Mouse (Mus musculus) liver, adult 2 months (tissue): ENCODE measurements at regions not wholly inside any gene's neighbourhood (a gene's known extent, or its start where the extent isn't known, plus 50 kb on each side); places are given as distances from the start of the nearest gene placed in this dataset.

Experiments used
- DNase-seq: peaks from one replicate; pipeline ENCODE4 v3.0.0-alpha.2; 2011; ENCODE audit warnings: low read depth, low spot score; ENCODE audit errors: extremely low read depth
- H3K27ac ChIP-seq: fragments of 200-500 bp; replicated peaks from 2 replicates; pipeline ENCODE4 v1.5.1; 2012; ENCODE audit warnings: low read depth, mild to moderate bottlenecking, control low read depth, inconsistent platforms, low read length; ENCODE audit not compliant: insufficient read depth
- H3K27me3 ChIP-seq: fragments of 200-500 bp; 2 replicates; pipeline ENCODE4 v1.6.1; 2012; ENCODE audit warnings: mild to moderate bottlenecking, moderate library complexity, low read length, inconsistent platforms; ENCODE audit not compliant: control insufficient read depth, insufficient read depth
- H3K36me3 ChIP-seq: fragments of 200-500 bp; 2 replicates; pipeline ENCODE4 v1.6.1; 2012; ENCODE audit warnings: low read length, inconsistent platforms; ENCODE audit not compliant: control insufficient read depth, insufficient read depth
- H3K4me1 ChIP-seq: fragments of 200-500 bp; 2 replicates; pipeline ENCODE4 v1.6.1; 2011; ENCODE audit warnings: low read length; ENCODE audit not compliant: control insufficient read depth, insufficient read depth
- H3K4me3 ChIP-seq: fragments of 200-500 bp; 2 replicates; pipeline ENCODE4 v1.5.1; 2011; ENCODE audit warnings: low read depth, mild to moderate bottlenecking, control low read depth, low read length, moderate library complexity; ENCODE audit not compliant: insufficient read depth
- H3K79me2 ChIP-seq: fragments of 200-500 bp; 2 replicates; pipeline ENCODE4 v1.6.1; 2012; ENCODE audit warnings: inconsistent platforms, mild to moderate bottlenecking, low read length, moderate library complexity; ENCODE audit not compliant: control insufficient read depth, insufficient read depth
- H3K9ac ChIP-seq: fragments of 200-500 bp; 2 replicates; pipeline ENCODE4 v1.6.1; 2012; ENCODE audit warnings: low read depth, mild to moderate bottlenecking, control low read depth, inconsistent platforms, low read length
- CTCF ChIP-seq: fragments of 200-500 bp; IDR thresholded peaks from 2 replicates; pipeline ENCODE4 v1.5.1; 2011; ENCODE audit warnings: low read depth, low read length, control low read depth
- POLR2A ChIP-seq: fragments of 200-500 bp; IDR thresholded peaks from 2 replicates; pipeline ENCODE4 v1.6.1; 2011; ENCODE audit warnings: low read length, control low read depth; ENCODE audit not compliant: insufficient read depth; ENCODE audit errors: extremely low read depth
- whole genome bisulfite sequencing: fragments of 180-500 bp; shearing (Covaris S2); methylation state at CpG from one replicate; pipeline ENCODE4 v1.1.7; 2018; 5-methylcytosine and 5-hydroxymethylcytosine counted together

- no peaks in the 10 kb centered on the region for H3K36me3 ChIP-seq
- TF ChIP-seq POLR2A, result no peak
- no peak for TF ChIP-seq CTCF
- no peaks in the 10 kb centered on the region for H3K27me3 ChIP-seq
- no peak overlapping the region for H3K9ac ChIP-seq
- DNase-seq, result peak; percentile 8
- no peaks in the 10 kb centered on the region for H3K4me1 ChIP-seq
- WGBS, result 72% methylated on average over 10 of the region's 10 CpGs
- H3K27ac ChIP-seq, result no peak overlapping the region
- no peaks in the 10 kb centered on the region for H3K79me2 ChIP-seq
- no peak overlapping the region for H3K4me3 ChIP-seq
These were observed 275.1 kb downstream of the Cps1 start for GRCm38 (mm10) chr1:67397757-67398446.

- Histone ChIP-seq H3K4me1 (no peaks in the 10 kb centered on the region), H3K27ac (no peak overlapping the region), H3K79me2 (no peaks in the 10 kb centered on the region), H3K4me3 (no peak overlapping the region), H3K9ac (no peak overlapping the region), H3K27me3 (no peaks in the 10 kb centered on the region), H3K36me3 (no peaks in the 10 kb centered on the region)
- WGBS, result 76% methylated on average over 6 of the region's 6 CpGs
- no peak for DNase-seq
- no peak for TF ChIP-seq POLR2A
- TF ChIP-seq CTCF, result no peak
These were observed 286.7 kb downstream of the Cps1 start for GRCm38 (mm10) chr1:67409531-67409930.

GRCm38 (mm10) chr1:67417196-67417595 lies 294.4 kb downstream of the Cps1 start:
- no peaks in the 10 kb centered on the region for H3K4me1 ChIP-seq
- DNase-seq, result no peak
- TF ChIP-seq CTCF, result no peak

GRCm38 (mm10) chr1:67428398-67428797 lies 305.6 kb downstream of the Cps1 start:
- Histone ChIP-seq H3K4me1 (no peaks in the 10 kb centered on the region), H3K27ac (no peak overlapping the region), H3K9ac (no peak overlapping the region), H3K27me3 (no peaks in the 10 kb centered on the region), H3K4me3 (no peak overlapping the region), H3K36me3 (no peaks in the 10 kb centered on the region), H3K79me2 (no peaks in the 10 kb centered on the region)
- WGBS, result 60% methylated on average over 3 of the region's 3 CpGs
- DNase-seq, result no peak
- TF ChIP-seq POLR2A, result no peak

More at GRCm38 (mm10) chr1:67417196-67417595, 294.4 kb downstream of the Cps1 start:
- no peaks in the 10 kb centered on the region for H3K36me3 ChIP-seq
- H3K27ac ChIP-seq, result no peak overlapping the region
- 67% methylated on average over 1 of the region's 1 CpGs for WGBS
- no peaks in the 10 kb centered on the region for H3K79me2 ChIP-seq
- H3K27me3 ChIP-seq, result no peaks in the 10 kb centered on the region
- no peak overlapping the region for H3K4me3 ChIP-seq
- H3K9ac ChIP-seq, result no peak overlapping the region

- Histone ChIP-seq H3K79me2 (no peaks in the 10 kb centered on the region), H3K4me3 (no peak overlapping the region), H3K4me1 (no peaks in the 10 kb centered on the region), H3K27ac (no peak overlapping the region), H3K9ac (no peak overlapping the region), H3K27me3 (no peaks in the 10 kb centered on the region), H3K36me3 (no peaks in the 10 kb centered on the region)
- WGBS, result 83% methylated on average over 2 of the region's 2 CpGs
- TF ChIP-seq POLR2A (no peak), CTCF (no peak)
- no peak for DNase-seq
These were observed 328.0 kb downstream of the Cps1 start for GRCm38 (mm10) chr1:67450831-67451230.

GRCm38 (mm10) chr1:67464203-67464602 lies 341.4 kb downstream of the Cps1 start:
- no peak for TF ChIP-seq CTCF
- TF ChIP-seq POLR2A, result no peak
- H3K4me1 ChIP-seq, result no peaks in the 10 kb centered on the region
- whole genome bisulfite sequencing, result 74% methylated on average over 2 of the region's 2 CpGs
- H3K79me2 ChIP-seq, result no peaks in the 10 kb centered on the region
- H3K27me3 ChIP-seq, result no peaks in the 10 kb centered on the region
- H3K27ac ChIP-seq, result no peak overlapping the region
- no peak overlapping the region for H3K4me3 ChIP-seq
- no peak overlapping the region for H3K9ac ChIP-seq
- no peaks in the 10 kb centered on the region for H3K36me3 ChIP-seq
- no peak for DNase-seq
